Mouse (Mus musculus) liver, embryonic 14.5 days (tissue): Measurements from ENCODE around the gene Sec14l3. TPM values are rescaled to one million over a fixed set of nuclear protein-coding genes. Genes with fewer than 3 reads are reported as not detected.
"Not testable (repeated sequence)": the region's sequence is repeated elsewhere in the genome, so short reads cannot be mapped to it uniquely, and the experiment has no call there.

Source experiments
- ATAC-seq: fragments of 200-750 bp; cut with Nextera tagmentation; 2 replicates; pipeline ENCODE4 v1.8.0; 2017; ENCODE audit warnings: moderate number of reproducible peaks, mild to moderate bottlenecking, moderate library complexity; ENCODE audit not compliant: insufficient read depth
- DNase-seq, 3 experiments: peaks; one replicate each; pipeline ENCODE4 v3.0.0-alpha.2; 2012 to 2013; ENCODE audit warnings: low read depth in 3 of 3, low spot score in 3 of 3
- H3K27ac ChIP-seq: fragments of 300-500 bp; sonication (generic); 2 replicates; pipeline ENCODE4 v1.5.1; 2014; ENCODE audit warnings: moderate library complexity, mild to moderate bottlenecking, control low read depth, inconsistent platforms
- H3K27me3 ChIP-seq: fragments of 300-500 bp; sonication (generic); 2 replicates; pipeline ENCODE4 v1.6.1; 2014; ENCODE audit warnings: mild to moderate bottlenecking, low read length, moderate library complexity; ENCODE audit not compliant: control insufficient read depth, insufficient read depth
- H3K36me3 ChIP-seq: fragments of 300-500 bp; sonication (generic); replicated peaks from 2 replicates; pipeline ENCODE4 v1.6.1; 2014; ENCODE audit warnings: low read depth; ENCODE audit not compliant: control insufficient read depth, insufficient read depth
- H3K4me1 ChIP-seq, 2 experiments: fragments of 200-500 bp in 1 of 2; fragments of 300-500 bp in 1 of 2; sonication (generic) in 1 of 2; replicated peaks; 2 replicates each; pipeline ENCODE4 v1.6.1; 2012 to 2014; ENCODE audit warnings: antibody characterized with exemption in 1 of 2, inconsistent platforms in 1 of 2, low read length in 1 of 2; ENCODE audit not compliant: control insufficient read depth in 2 of 2, insufficient read depth in 2 of 2
- H3K4me2 ChIP-seq: fragments of 300-500 bp; sonication (generic); 2 replicates; pipeline ENCODE4 v1.6.1; 2014; ENCODE audit warnings: low read depth, mild to moderate bottlenecking, control low read depth, moderate library complexity
- H3K4me3 ChIP-seq, 2 experiments: fragments of 200-500 bp in 1 of 2; fragments of 300-500 bp in 1 of 2; sonication (generic) in 1 of 2; 2 replicates each; pipeline ENCODE4 v1.5.1; 2012 to 2014; ENCODE audit warnings: low read depth in 2 of 2, low read length in 2 of 2, mild to moderate bottlenecking in 2 of 2, control low read depth in 1 of 2, inconsistent platforms in 1 of 2, moderate library complexity in 1 of 2; ENCODE audit not compliant: insufficient read depth in 1 of 2
- H3K9ac ChIP-seq: fragments of 300-500 bp; sonication (generic); replicated peaks from 2 replicates; pipeline ENCODE4 v1.6.1; 2014; ENCODE audit warnings: mild to moderate bottlenecking, control low read depth, moderate library complexity
- H3K9me3 ChIP-seq: fragments of 300-500 bp; sonication (generic); 2 replicates; pipeline ENCODE4 v1.6.1; 2016; ENCODE audit warnings: low read length, mixed read lengths; ENCODE audit not compliant: control insufficient read depth
- CTCF ChIP-seq: IDR thresholded peaks from 2 replicates; pipeline ENCODE4 v1.5.1; 2016; ENCODE audit warnings: antibody characterized with exemption, low read depth, control low read depth
- EP300 ChIP-seq: IDR thresholded peaks from 2 replicates; pipeline ENCODE4 v1.6.1; 2016; ENCODE audit warnings: antibody characterized with exemption, low read depth
- WGBS: fragments of 180-500 bp; shearing (Covaris S2); extraction: QIAGEN DNeasy Blood & Tissue Kit; methylation state at CpG from one replicate; pipeline ENCODE4 v1.1.7; 2014; ENCODE audit not compliant: insufficient replicate concordance; 5-methylcytosine and 5-hydroxymethylcytosine counted together
- polyA plus RNA-seq, 2 experiments: library from polyadenylated mRNA; depleted of rRNA in 1 of 2; stranded (reverse) in 1 of 2; unstranded in 1 of 2; fragments of >200 nt; fragmentation: Nextera tagmentation in 1 of 2; extraction: Ambion mirVana in 1 of 2; gene quantifications; 2 replicates each; pipeline versions ENCODE4 v1.2.1 to v1.2.3; 2012 to 2014

Gene Sec14l3
- polyA plus RNA-seq, 2 experiments = not detected

- no peak overlapping the region for H3K4me2 ChIP-seq
- H3K4me1 ChIP-seq = no peaks in the 10 kb centered on the region
- H3K36me3 ChIP-seq = no peaks in the 10 kb centered on the region
- no peak for ATAC-seq
- no peaks in the 10 kb centered on the region for H3K27me3 ChIP-seq
- no peak for DNase-seq
- H3K9me3 ChIP-seq = no peaks in the 10 kb centered on the region
- H3K4me3 ChIP-seq = no peak overlapping the region
- no peak for TF ChIP-seq EP300
- TF ChIP-seq CTCF = no peak
- WGBS = 62% methylated on average over 7 of the region's 7 CpGs
- no peak overlapping the region for H3K27ac ChIP-seq
- no peak overlapping the region for H3K9ac ChIP-seq
These were observed 44.0 kb downstream of the Sec14l3 start for GRCm38 (mm10) chr11:4108691-4109090.

GRCm38 (mm10) chr11:4112033-4112432 is 47.4 kb downstream of the Sec14l3 start:
- Histone ChIP-seq H3K27ac (no peak overlapping the region), H3K9ac (no peak overlapping the region), H3K4me1 (peaks cover 6 to 11% of the 10 kb centered on the region in 2 experiments), H3K4me2 (no peak overlapping the region), H3K36me3 (no peaks in the 10 kb centered on the region), H3K4me3 (no peak overlapping the region), H3K9me3 (no peaks in the 10 kb centered on the region), H3K27me3 (no peaks in the 10 kb centered on the region)
- DNase-seq (no peak), ATAC-seq (no peak)
- TF ChIP-seq CTCF = no peak
- TF ChIP-seq EP300 = no peak
- 65% methylated on average over 4 of the region's 4 CpGs for WGBS

- TF ChIP-seq EP300 (no peak), CTCF (no peak)
- H3K9me3 ChIP-seq = no peaks in the 10 kb centered on the region
- no peaks in the 10 kb centered on the region for H3K36me3 ChIP-seq
- H3K4me2 ChIP-seq = no peak overlapping the region
- WGBS = 69% methylated on average over 6 of the region's 6 CpGs
- H3K4me1 ChIP-seq = peaks cover 12 to 19% of the 10 kb centered on the region in 2 experiments
- DNase-seq (no peak), ATAC-seq (no peak)
- H3K27ac ChIP-seq = no peak overlapping the region
- H3K9ac ChIP-seq = no peak overlapping the region
- peaks cover 8% of the 10 kb centered on the region for H3K27me3 ChIP-seq
- H3K4me3 ChIP-seq = no peak overlapping the region
These were observed 48.2 kb downstream of the Sec14l3 start for GRCm38 (mm10) chr11:4112861-4113260.

DNA sequence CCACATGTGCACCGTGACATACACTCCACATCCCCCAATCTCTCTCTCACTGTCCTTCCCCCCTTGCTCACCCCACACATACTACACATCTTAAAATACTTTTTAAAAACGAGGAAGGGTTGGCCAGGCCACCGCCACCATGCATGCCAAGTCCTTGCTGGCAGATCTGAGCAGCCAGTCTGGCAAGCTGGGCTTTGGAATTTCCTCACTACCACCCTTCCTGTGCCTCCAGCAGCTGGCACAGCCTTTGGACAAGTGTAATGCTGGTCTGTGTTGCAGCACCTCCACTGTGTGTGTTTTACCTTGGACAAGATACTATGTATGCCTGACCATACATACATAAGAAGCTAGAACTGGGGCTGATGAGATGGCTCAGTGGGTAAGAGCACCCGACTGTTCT is 48.9 kb downstream of the Sec14l3 start:
- 60% methylated on average over 4 of the region's 4 CpGs for WGBS

DNA sequence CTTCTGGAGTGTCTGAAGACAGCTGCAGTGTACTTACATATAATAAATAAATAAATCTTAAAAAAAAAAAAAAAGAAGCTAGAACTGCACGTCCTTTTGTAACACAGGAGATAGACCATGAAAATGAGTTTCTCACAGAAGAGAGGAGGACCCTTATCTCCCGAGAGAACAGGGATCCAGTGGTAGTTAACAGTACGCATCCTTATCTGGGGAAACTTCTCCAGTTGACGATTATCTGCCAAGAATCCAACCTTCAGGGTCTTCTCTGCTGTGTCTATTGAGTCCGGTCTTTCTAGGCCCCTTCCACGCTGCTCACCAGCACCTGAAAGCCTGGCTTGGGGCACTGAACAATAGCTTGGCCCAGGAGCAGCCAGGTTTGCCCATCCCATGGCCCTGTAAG is 49.3 kb downstream of the Sec14l3 start:
- H3K4me3 ChIP-seq = no peak overlapping the region
- H3K9me3 ChIP-seq = no peaks in the 10 kb centered on the region
- H3K27me3 ChIP-seq = peaks cover 18% of the 10 kb centered on the region
- 26% methylated on average over 6 of the region's 6 CpGs for WGBS
- H3K9ac ChIP-seq = no peak overlapping the region
- no peak overlapping the region for H3K27ac ChIP-seq
- TF ChIP-seq CTCF (no peak), EP300 (no peak)
- no peaks in the 10 kb centered on the region for H3K36me3 ChIP-seq
- DNase-seq (no peak), ATAC-seq (no peak)
- H3K4me2 ChIP-seq = no peak overlapping the region
- H3K4me1 ChIP-seq = peaks cover 12 to 21% of the 10 kb centered on the region in 2 experiments

More for the DNA sequence above, 48.9 kb downstream of the Sec14l3 start:
- H3K4me1 ChIP-seq = peaks cover 12 to 19% of the 10 kb centered on the region in 2 experiments
- H3K4me3 ChIP-seq = no peak overlapping the region
- no peak overlapping the region for H3K9ac ChIP-seq
- H3K36me3 ChIP-seq = no peaks in the 10 kb centered on the region
- no peak overlapping the region for H3K4me2 ChIP-seq
- no peak for TF ChIP-seq CTCF
- no peak for TF ChIP-seq EP300
- no peak for ATAC-seq
- no peak overlapping the region for H3K27ac ChIP-seq
- DNase-seq = no peak
- no peaks in the 10 kb centered on the region for H3K9me3 ChIP-seq
- peaks cover 14% of the 10 kb centered on the region for H3K27me3 ChIP-seq

- DNase-seq, H3K4me2 ChIP-seq, H3K9ac ChIP-seq, H3K9me3 ChIP-seq, H3K36me3 ChIP-seq, H3K27ac ChIP-seq, H3K4me3 ChIP-seq, ATAC-seq: not testable (repeated sequence)
- peaks cover 12 to 27% of the 10 kb centered on the region in 2 experiments for H3K4me1 ChIP-seq
- 57% methylated on average over 6 of the region's 6 CpGs for WGBS
- peaks cover 23% of the 10 kb centered on the region for H3K27me3 ChIP-seq
These were observed 49.9 kb downstream of the Sec14l3 start for GRCm38 (mm10) chr11:4114541-4114940.
